Comparison of ENCODE assay signal across 8 mouse cellular contexts in genomic region chr4:135354751-135355150, GRCm38 (mm10). TPM values are rescaled to one million over a fixed set of nuclear protein-coding genes. Genes with fewer than 3 reads are reported as not detected.
DNase-seq lines count a peak whose midpoint lies in the region; ATAC-seq and TF ChIP-seq lines count a peak whose summit lies in the region.
"Not testable (repeated sequence)": the region's sequence is repeated elsewhere in the genome, so short reads cannot be mapped to it uniquely, and the experiment has no call there.

No protein-coding gene starts in this region.

- H3K4me1 ChIP-seq in bone marrow macrophage, adult 2 months (ENCODE audit: control insufficient read depth, insufficient read depth, low read length): peaks cover 22% of the 10 kb centered on the region
- H3K4me1 ChIP-seq in embryonic fibroblast, embryonic 13.5 days (ENCODE audit: control insufficient read depth, insufficient read depth, low read length); heart, embryonic 11.5 days (ENCODE audit: control insufficient read depth, insufficient read depth, low read length): not testable (repeated sequence)
- H3K4me1 ChIP-seq in intestine, embryonic 14.5 days (replicated peaks; ENCODE audit: control insufficient read depth, insufficient read depth, low read length): peaks cover 17% of the 10 kb centered on the region
- H3K4me1 ChIP-seq in limb, embryonic 10.5 days: peaks cover 21% of the 10 kb centered on the region
- H3K4me1 ChIP-seq in liver, embryonic 15.5 days (replicated peaks): peaks cover 43% of the 10 kb centered on the region
- peaks cover 21% of the 10 kb centered on the region for H3K4me1 ChIP-seq in midbrain, embryonic 12.5 days
- H3K4me1 ChIP-seq in stomach, embryonic 15.5 days: peaks cover 20% of the 10 kb centered on the region; the same call in 1 of the 2 replicates

- H3K9me3 ChIP-seq in heart, embryonic 11.5 days (replicated peaks; ENCODE audit: control insufficient read depth, low read length); intestine, embryonic 14.5 days (ENCODE audit: control insufficient read depth, low read length); limb, embryonic 10.5 days (replicated peaks); liver, embryonic 15.5 days (replicated peaks); midbrain, embryonic 12.5 days; stomach, embryonic 15.5 days: not testable (repeated sequence)

- not testable (repeated sequence) for H3K36me3 ChIP-seq in heart, embryonic 11.5 days (ENCODE audit: control insufficient read depth, insufficient read depth, low read length); intestine, embryonic 14.5 days (ENCODE audit: control insufficient read depth, insufficient read depth, low read length); liver, embryonic 15.5 days (replicated peaks); midbrain, embryonic 12.5 days; stomach, embryonic 15.5 days
- H3K36me3 ChIP-seq in limb, embryonic 10.5 days: peaks cover 17% of the 10 kb centered on the region

- not testable (repeated sequence) for H3K27me3 ChIP-seq in heart, embryonic 11.5 days (ENCODE audit: control insufficient read depth, insufficient read depth, low read length); intestine, embryonic 14.5 days (replicated peaks; ENCODE audit: control insufficient read depth, insufficient read depth, low read length); limb, embryonic 10.5 days (ENCODE audit: low read depth, poor library complexity, severe bottlenecking); liver, embryonic 15.5 days; midbrain, embryonic 12.5 days; stomach, embryonic 15.5 days (replicated peaks)

- not testable (repeated sequence) for TF ChIP-seq CTCF in bone marrow macrophage, adult 2 months (IDR thresholded peaks at IDR 0.05; ENCODE audit: low read depth, low read length); embryonic fibroblast, embryonic 13.5 days (IDR thresholded peaks at IDR 0.05; ENCODE audit: borderline replicate concordance, insufficient read depth, low read length)

- H3K4me3 ChIP-seq in bone marrow macrophage, adult 2 months (ENCODE audit: insufficient read depth, low read length); embryonic fibroblast, embryonic 13.5 days (ENCODE audit: insufficient read depth, low read length); heart, embryonic 11.5 days (ENCODE audit: low read depth, low read length); intestine, embryonic 14.5 days (ENCODE audit: low read depth, low read length); limb, embryonic 10.5 days; midbrain, embryonic 12.5 days; stomach, embryonic 15.5 days (replicated peaks): not testable (repeated sequence)
- H3K4me3 ChIP-seq in liver, embryonic 15.5 days (replicated peaks): peak overlapping the region; percentile 100; the same call in 1 of the 2 replicates

- peak overlapping the region; percentile 96 for H3K27ac ChIP-seq in bone marrow macrophage, adult 2 months (ENCODE audit: insufficient read depth, low read depth, low read length)
- H3K27ac ChIP-seq in embryonic fibroblast, embryonic 13.5 days (ENCODE audit: insufficient read depth, low read length): peak overlapping the region; percentile 91
- H3K27ac ChIP-seq in heart, embryonic 11.5 days (ENCODE audit: low read depth, low read length): peak overlapping the region; percentile 99
- H3K27ac ChIP-seq in intestine, embryonic 14.5 days (ENCODE audit: low read depth): peak overlapping the region; percentile 94
- peak overlapping the region; percentile 99; the same call in 1 of the 2 replicates for H3K27ac ChIP-seq in limb, embryonic 10.5 days
- H3K27ac ChIP-seq in liver, embryonic 15.5 days (replicated peaks): peak overlapping the region; percentile 99
- H3K27ac ChIP-seq in midbrain, embryonic 12.5 days (replicated peaks): peak overlapping the region; percentile 97; the same call in 1 of the 2 replicates
- H3K27ac ChIP-seq in stomach, embryonic 15.5 days: peak overlapping the region; percentile 100

- H3K4me2 ChIP-seq in heart, embryonic 11.5 days: peak overlapping the region; percentile 84; the same call in 1 of the 2 replicates
- H3K4me2 ChIP-seq in intestine, embryonic 14.5 days (ENCODE audit: low read length); midbrain, embryonic 12.5 days (replicated peaks); stomach, embryonic 15.5 days: not testable (repeated sequence)
- peak overlapping the region; percentile 92 for H3K4me2 ChIP-seq in liver, embryonic 15.5 days

- TF ChIP-seq POLR2A in bone marrow macrophage, adult 2 months (IDR thresholded peaks at IDR 0.05; ENCODE audit: borderline replicate concordance, low read depth, low read length); embryonic fibroblast, embryonic 13.5 days (IDR thresholded peaks at IDR 0.05; ENCODE audit: low read depth, low read length): not testable (repeated sequence)

- H3K9ac ChIP-seq in heart, embryonic 11.5 days (ENCODE audit: low read depth, low read length); intestine, embryonic 14.5 days (ENCODE audit: low read length); midbrain, embryonic 12.5 days (replicated peaks); stomach, embryonic 15.5 days: not testable (repeated sequence)
- peak overlapping the region; percentile 63 for H3K9ac ChIP-seq in liver, embryonic 15.5 days

- not testable (repeated sequence) for DNase-seq in intestine, embryonic 14.5 days (ENCODE audit: low spot score); limb, embryonic 10.5 days (ENCODE audit: low spot score)

- not testable (repeated sequence) for ATAC-seq in heart, embryonic 11.5 days (replicated peaks; ENCODE audit: insufficient number of reproducible peaks, low FRiP score, low TSS enrichment); intestine, embryonic 14.5 days (replicated peaks; ENCODE audit: low FRiP score, low TSS enrichment, low read depth); liver, embryonic 15.5 days (ENCODE audit: insufficient read depth); midbrain, embryonic 12.5 days (ENCODE audit: low FRiP score, low read depth); stomach, embryonic 15.5 days (ENCODE audit: insufficient read depth, low FRiP score, low read depth)

RNA-seq across cellular contexts. Expression of gene Srrm1, which starts 1.6 kb away (rescaled TPM):
- 129 and 141 TPM in 2 replicates for polyA plus RNA-seq in bone marrow macrophage, adult 2 months (2012; ENCODE audit: insufficient read depth, insufficient read length, missing spikeins)
- polyA plus RNA-seq in embryonic fibroblast, embryonic 13.5 days (2011; ENCODE audit: insufficient read length, low read depth, missing spikeins): 160 and 173 TPM in 2 replicates
- polyA plus RNA-seq in heart, embryonic 11.5 days (2014; fragmentation: Nextera tagmentation; extraction: Ambion mirVana): 143 and 183 TPM in 2 replicates
- 201 and 215 TPM in 2 replicates for polyA plus RNA-seq in intestine, embryonic 14.5 days (2014; fragmentation: Nextera tagmentation; extraction: Ambion mirVana)
- polyA plus RNA-seq in limb, embryonic 10.5 days (2016; fragmentation: Nextera tagmentation; extraction: Ambion mirVana): 233 TPM in 2 replicates
- 86.1 and 108 TPM in 2 replicates for polyA plus RNA-seq in liver, embryonic 15.5 days (2015; fragmentation: Nextera tagmentation; extraction: Ambion mirVana)
- 249 and 257 TPM in 2 replicates for polyA plus RNA-seq in midbrain, embryonic 12.5 days (2016; fragmentation: Nextera tagmentation; extraction: Ambion mirVana)
- 226 and 233 TPM in 2 replicates for polyA plus RNA-seq in stomach, embryonic 15.5 days (2015; fragmentation: Nextera tagmentation; extraction: Ambion mirVana)

RNA-seq across cellular contexts. Expression of gene Ncmap, which starts 43.3 kb away (rescaled TPM):
- not detected in 2 replicates for polyA plus RNA-seq in bone marrow macrophage, adult 2 months (2012; ENCODE audit: insufficient read depth, insufficient read length, missing spikeins)
- not detected in 2 replicates for polyA plus RNA-seq in embryonic fibroblast, embryonic 13.5 days (2011; ENCODE audit: insufficient read length, low read depth, missing spikeins)
- 0.87 and 1.5 TPM in 2 replicates for polyA plus RNA-seq in heart, embryonic 11.5 days (2014; fragmentation: Nextera tagmentation; extraction: Ambion mirVana)
- 10.8 and 11.8 TPM in 2 replicates for polyA plus RNA-seq in intestine, embryonic 14.5 days (2014; fragmentation: Nextera tagmentation; extraction: Ambion mirVana)
- 0.35 TPM in 1 of 2 replicates, not detected in the other for polyA plus RNA-seq in limb, embryonic 10.5 days (2016; fragmentation: Nextera tagmentation; extraction: Ambion mirVana)
- polyA plus RNA-seq in liver, embryonic 15.5 days (2015; fragmentation: Nextera tagmentation; extraction: Ambion mirVana): 0.12 TPM in 1 of 2 replicates, not detected in the other
- 0.58 and 0.65 TPM in 2 replicates for polyA plus RNA-seq in midbrain, embryonic 12.5 days (2016; fragmentation: Nextera tagmentation; extraction: Ambion mirVana)
- polyA plus RNA-seq in stomach, embryonic 15.5 days (2015; fragmentation: Nextera tagmentation; extraction: Ambion mirVana): 19.0 and 21.9 TPM in 2 replicates
